Mouse (Mus musculus) testis, adult 2 months (tissue): Measurements from ENCODE around the gene Ccnj.

ENCODE experiments used
- CTCF ChIP-seq: fragments of 200-500 bp; IDR thresholded peaks from 2 replicates; pipeline ENCODE4 v1.5.1; 2012; ENCODE audit warnings: low read depth, mild to moderate bottlenecking, inconsistent platforms, low read length, moderate library complexity; ENCODE audit not compliant: control insufficient read depth, insufficient read depth, insufficient replicate concordance
- POLR2A ChIP-seq: fragments of 200-500 bp; IDR thresholded peaks from 2 replicates; pipeline ENCODE4 v1.6.1; 2012; ENCODE audit warnings: low read depth, mild to moderate bottlenecking, inconsistent platforms, low read length, moderate library complexity; ENCODE audit not compliant: control insufficient read depth

GRCm38 (mm10) chr19:40894071-40894506 is 63.0 kb downstream of the Ccnj start:
- TF ChIP-seq CTCF (peak; percentile 8; the same call in 1 of the 2 replicates), POLR2A (peak; percentile 77; the same call in 1 of the 2 replicates)
